Mouse (Mus musculus) intestine, embryonic 15.5 days (tissue): ENCODE results near the gene Fh1. TPM values are rescaled to one million over a fixed set of nuclear protein-coding genes. Genes with fewer than 3 reads are reported as not detected.

Experiments used
- ATAC-seq: fragments of 200-750 bp; cut with Nextera tagmentation; 2 replicates; pipeline ENCODE4 v1.8.0; 2017; ENCODE audit warnings: moderate TSS enrichment, moderate library complexity
- H3K27ac ChIP-seq: fragments of 300-500 bp; sonication (generic); 2 replicates; pipeline ENCODE4 v1.5.1; 2015; ENCODE audit warnings: mild to moderate bottlenecking, inconsistent platforms
- H3K27me3 ChIP-seq: fragments of 300-500 bp; sonication (generic); replicated peaks from 2 replicates; pipeline ENCODE4 v1.6.1; 2015; ENCODE audit warnings: inconsistent platforms
- H3K36me3 ChIP-seq: fragments of 300-500 bp; sonication (generic); 2 replicates; pipeline ENCODE4 v1.6.1; 2015; ENCODE audit warnings: inconsistent platforms
- H3K4me1 ChIP-seq: fragments of 300-500 bp; sonication (generic); replicated peaks from 2 replicates; pipeline ENCODE4 v1.6.1; 2015; ENCODE audit warnings: inconsistent platforms
- H3K4me2 ChIP-seq: fragments of 300-500 bp; sonication (generic); replicated peaks from 2 replicates; pipeline ENCODE4 v1.6.1; 2015; ENCODE audit warnings: mild to moderate bottlenecking, inconsistent platforms
- H3K4me3 ChIP-seq: fragments of 300-500 bp; sonication (generic); replicated peaks from 2 replicates; pipeline ENCODE4 v1.5.1; 2015; ENCODE audit warnings: inconsistent platforms
- H3K9ac ChIP-seq: fragments of 300-500 bp; sonication (generic); 2 replicates; pipeline ENCODE4 v1.6.1; 2015; ENCODE audit warnings: inconsistent platforms
- H3K9me3 ChIP-seq: fragments of 300-500 bp; sonication (generic); 2 replicates; pipeline ENCODE4 v1.6.1; 2016; ENCODE audit warnings: inconsistent platforms
- WGBS: fragments of 180-500 bp; shearing (Covaris S2); methylation state at CpG from one replicate; pipeline ENCODE4 v1.1.7; 2015; 5-methylcytosine and 5-hydroxymethylcytosine counted together
- polyA plus RNA-seq: library from polyadenylated mRNA; unstranded; fragments of >200 nt; fragmentation: Nextera tagmentation; extraction: Ambion mirVana; gene quantifications from 2 replicates; pipeline ENCODE4 v1.2.1, GENCODE M21; 2015

The Fh1 gene
- polyA plus RNA-seq, 1 experiment from 2014 or later: 155 TPM

GRCm38 (mm10) chr1:175608708-175609107 is 16.7 kb downstream of the Fh1 start:
- H3K4me2 ChIP-seq: no peak overlapping the region
- no peak overlapping the region for H3K9ac ChIP-seq
- H3K27me3 ChIP-seq: no peaks in the 10 kb centered on the region
- no peaks in the 10 kb centered on the region for H3K4me1 ChIP-seq
- no peak for ATAC-seq
- 95% methylated on average over 3 of the region's 3 CpGs for WGBS
- H3K9me3 ChIP-seq: no peaks in the 10 kb centered on the region
- H3K36me3 ChIP-seq: peaks cover 31% of the 10 kb centered on the region
- no peak overlapping the region for H3K4me3 ChIP-seq
- H3K27ac ChIP-seq: no peak overlapping the region

GRCm38 (mm10) chr1:175607838-175608585 is 17.4 kb downstream of the Fh1 start:
- Histone ChIP-seq H3K27ac (no peak overlapping the region), H3K36me3 (peaks cover 30% of the 10 kb centered on the region), H3K27me3 (no peaks in the 10 kb centered on the region), H3K4me2 (no peak overlapping the region), H3K9ac (no peak overlapping the region), H3K9me3 (no peaks in the 10 kb centered on the region), H3K4me1 (no peaks in the 10 kb centered on the region), H3K4me3 (no peak overlapping the region)
- 75% methylated on average over 18 of the region's 18 CpGs for WGBS
- peak; percentile 62 for ATAC-seq

- H3K36me3 ChIP-seq: peaks cover 30% of the 10 kb centered on the region
- WGBS: 75% methylated on average over 6 of the region's 6 CpGs
- no peak overlapping the region for H3K4me3 ChIP-seq
- ATAC-seq: peak; percentile 6; the same call in 1 of the 2 replicates
- no peak overlapping the region for H3K27ac ChIP-seq
- no peaks in the 10 kb centered on the region for H3K4me1 ChIP-seq
- H3K9me3 ChIP-seq: no peaks in the 10 kb centered on the region
- H3K9ac ChIP-seq: no peak overlapping the region
- H3K4me2 ChIP-seq: no peak overlapping the region
- no peaks in the 10 kb centered on the region for H3K27me3 ChIP-seq
Measured at GRCm38 (mm10) chr1:175607308-175607707, 18.1 kb downstream of the Fh1 start.

GRCm38 (mm10) chr1:175603390-175603789 is 22.0 kb downstream of the Fh1 start:
- no peak overlapping the region for H3K4me3 ChIP-seq
- no peak overlapping the region for H3K4me2 ChIP-seq
- no peak overlapping the region for H3K27ac ChIP-seq
- H3K36me3 ChIP-seq: peaks cover 20% of the 10 kb centered on the region
- no peaks in the 10 kb centered on the region for H3K9me3 ChIP-seq
- WGBS: 65% methylated on average over 6 of the region's 6 CpGs
- no peaks in the 10 kb centered on the region for H3K4me1 ChIP-seq
- no peak for ATAC-seq
- H3K9ac ChIP-seq: no peak overlapping the region
- no peaks in the 10 kb centered on the region for H3K27me3 ChIP-seq

- Histone ChIP-seq H3K4me2 (no peak overlapping the region), H3K9me3 (no peaks in the 10 kb centered on the region), H3K27ac (no peak overlapping the region), H3K36me3 (peaks cover 14% of the 10 kb centered on the region), H3K4me1 (no peaks in the 10 kb centered on the region), H3K4me3 (no peak overlapping the region), H3K27me3 (no peaks in the 10 kb centered on the region), H3K9ac (no peak overlapping the region)
- 83% methylated on average over 11 of the region's 11 CpGs for WGBS
- ATAC-seq: peak; percentile 73
Measured at GRCm38 (mm10) chr1:175602231-175602630, 23.2 kb downstream of the Fh1 start.

- H3K36me3 ChIP-seq: no peaks in the 10 kb centered on the region
- no peak overlapping the region for H3K4me3 ChIP-seq
- no peak for ATAC-seq
- H3K9ac ChIP-seq: no peak overlapping the region
- no peak overlapping the region for H3K27ac ChIP-seq
- H3K4me1 ChIP-seq: no peaks in the 10 kb centered on the region
- WGBS: 98% methylated on average over 1 of the region's 1 CpGs
- H3K27me3 ChIP-seq: no peaks in the 10 kb centered on the region
- H3K4me2 ChIP-seq: no peak overlapping the region
- H3K9me3 ChIP-seq: no peaks in the 10 kb centered on the region
Measured at GRCm38 (mm10) chr1:175592832-175593231, 32.6 kb downstream of the Fh1 start.

- Histone ChIP-seq H3K4me1 (no peaks in the 10 kb centered on the region), H3K36me3 (no peaks in the 10 kb centered on the region), H3K27me3 (no peaks in the 10 kb centered on the region), H3K4me3 (no peak overlapping the region), H3K9me3 (no peaks in the 10 kb centered on the region), H3K9ac (no peak overlapping the region), H3K4me2 (no peak overlapping the region), H3K27ac (no peak overlapping the region)
- WGBS: 74% methylated on average over 5 of the region's 5 CpGs
- no peak for ATAC-seq
Measured at GRCm38 (mm10) chr1:175586656-175587055, 38.8 kb downstream of the Fh1 start.

GRCm38 (mm10) chr1:175585267-175585666 is 40.2 kb downstream of the Fh1 start:
- no peak for ATAC-seq

GRCm38 (mm10) chr1:175582799-175583198 is 42.6 kb downstream of the Fh1 start:
- Histone ChIP-seq H3K27me3 (no peaks in the 10 kb centered on the region), H3K9me3 (no peaks in the 10 kb centered on the region), H3K36me3 (no peaks in the 10 kb centered on the region), H3K4me2 (no peak overlapping the region), H3K4me3 (no peak overlapping the region), H3K9ac (no peak overlapping the region), H3K27ac (no peak overlapping the region), H3K4me1 (no peaks in the 10 kb centered on the region)
- no peak for ATAC-seq
- WGBS: 80% methylated on average over 4 of the region's 4 CpGs

More at GRCm38 (mm10) chr1:175585267-175585666, 40.2 kb downstream of the Fh1 start:
- Histone ChIP-seq H3K27me3 (no peaks in the 10 kb centered on the region), H3K4me1 (no peaks in the 10 kb centered on the region), H3K9me3 (no peaks in the 10 kb centered on the region), H3K9ac (no peak overlapping the region), H3K4me2 (no peak overlapping the region), H3K27ac (no peak overlapping the region), H3K36me3 (no peaks in the 10 kb centered on the region), H3K4me3 (no peak overlapping the region)
- WGBS: 75% methylated on average over 2 of the region's 2 CpGs

GRCm38 (mm10) chr1:175580346-175580745 is 45.1 kb downstream of the Fh1 start:
- Histone ChIP-seq H3K4me1 (no peaks in the 10 kb centered on the region), H3K9me3 (no peaks in the 10 kb centered on the region), H3K9ac (no peak overlapping the region), H3K4me2 (no peak overlapping the region), H3K27me3 (no peaks in the 10 kb centered on the region), H3K4me3 (no peak overlapping the region), H3K27ac (no peak overlapping the region), H3K36me3 (no peaks in the 10 kb centered on the region)
- ATAC-seq: no peak
- 91% methylated on average over 7 of the region's 7 CpGs for WGBS

GRCm38 (mm10) chr1:175579598-175580235 is 45.7 kb downstream of the Fh1 start:
- no peaks in the 10 kb centered on the region for H3K9me3 ChIP-seq
- no peaks in the 10 kb centered on the region for H3K4me1 ChIP-seq
- H3K4me3 ChIP-seq: no peak overlapping the region
- 83% methylated on average over 9 of the region's 9 CpGs for WGBS
- H3K4me2 ChIP-seq: no peak overlapping the region
- ATAC-seq: no peak
- H3K27me3 ChIP-seq: no peaks in the 10 kb centered on the region
- H3K36me3 ChIP-seq: no peaks in the 10 kb centered on the region
- H3K27ac ChIP-seq: no peak overlapping the region
- no peak overlapping the region for H3K9ac ChIP-seq

- peak; percentile 77 for ATAC-seq
- 67% methylated on average over 2 of the region's 2 CpGs for WGBS
- H3K27me3 ChIP-seq: no peaks in the 10 kb centered on the region
Measured at GRCm38 (mm10) chr1:175578425-175579096, 46.9 kb downstream of the Fh1 start.

More at GRCm38 (mm10) chr1:175578425-175579096, 46.9 kb downstream of the Fh1 start:
- Histone ChIP-seq H3K4me3 (no peak overlapping the region), H3K4me1 (no peaks in the 10 kb centered on the region), H3K9ac (no peak overlapping the region), H3K27ac (no peak overlapping the region), H3K4me2 (no peak overlapping the region), H3K9me3 (no peaks in the 10 kb centered on the region), H3K36me3 (no peaks in the 10 kb centered on the region)
